Mouse (Mus musculus) G1E (cell line): ENCODE measurements around the gene Stard10.

ENCODE experiments used
- CTCF ChIP-seq: IDR thresholded peaks from 2 replicates; pipeline ENCODE4 v1.5.1; 2012; ENCODE audit warnings: low read depth, low read length, inconsistent platforms, mixed read lengths
- GATA1 ChIP-seq: IDR thresholded peaks from 2 replicates; pipeline ENCODE4 v1.6.1; 2012; ENCODE audit warnings: borderline replicate concordance, low read length, inconsistent platforms, mixed read lengths
- GATA2 ChIP-seq: IDR thresholded peaks from 2 replicates; pipeline ENCODE4 v1.6.1; 2012; ENCODE audit warnings: low read depth, low read length, inconsistent platforms, borderline replicate concordance
- POLR2AphosphoS5 ChIP-seq: IDR thresholded peaks from 2 replicates; pipeline ENCODE4 v1.6.1; 2012; ENCODE audit warnings: low read depth, low read length, inconsistent platforms; ENCODE audit not compliant: insufficient replicate concordance
- TAL1 ChIP-seq: conservative IDR thresholded peaks from 2 replicates; pipeline ENCODE4 v1.6.1; 2012; ENCODE audit warnings: low read depth, low read length, inconsistent platforms, mixed read lengths

GRCm38 (mm10) chr7:101367901-101368852, 51.3 kb downstream of the Stard10 start:
- TF ChIP-seq GATA1 (no peak), CTCF (no peak), TAL1 (no peak), POLR2AphosphoS5 (no peak), GATA2 (no peak)
